Mouse (Mus musculus) MEL (cell line): ENCODE results near the gene Ccdc188.

Experiments
- CTCF ChIP-seq, 3 experiments: IDR thresholded peaks in 2 of 3; conservative IDR thresholded peaks in 1 of 3; 2 replicates each; pipeline ENCODE4 v1.5.1; 2011 to 2012; ENCODE audit warnings: low read length in 3 of 3, low read depth in 2 of 3, mild to moderate bottlenecking in 2 of 3, improper control_type of control experiment in 1 of 3, inconsistent platforms in 1 of 3, mixed read lengths in 1 of 3, moderate library complexity in 1 of 3; ENCODE audit not compliant: control insufficient read depth in 1 of 3, insufficient read depth in 1 of 3, poor library complexity in 1 of 3, severe bottlenecking in 1 of 3
- E2F4 ChIP-seq: IDR thresholded peaks from 2 replicates; pipeline ENCODE4 v1.6.1; 2011; ENCODE audit warnings: low read depth, low read length, improper control_type of control experiment, borderline replicate concordance
- EP300 ChIP-seq, 2 experiments: IDR thresholded peaks; 2 replicates each; pipeline ENCODE4 v1.6.1; 2011; ENCODE audit warnings: improper control_type of control experiment in 2 of 2, low read length in 2 of 2, low read depth in 1 of 2, mild to moderate bottlenecking in 1 of 2
- GABPA ChIP-seq: IDR thresholded peaks from 2 replicates; pipeline ENCODE4 v1.6.1; 2012; ENCODE audit warnings: low read depth, mild to moderate bottlenecking, inconsistent platforms, low read length, improper control_type of control experiment, moderate library complexity
- GATA1 ChIP-seq: IDR thresholded peaks from 2 replicates; pipeline ENCODE4 v1.6.1; 2011; ENCODE audit warnings: low read depth, low read length, improper control_type of control experiment
- KAT2A ChIP-seq: conservative IDR thresholded peaks from 2 replicates; pipeline ENCODE4 v1.6.1; 2012; ENCODE audit warnings: low read depth, low read length, improper control_type of control experiment, inconsistent platforms
- MAX ChIP-seq: IDR thresholded peaks from 2 replicates; pipeline ENCODE4 v1.6.1; 2011; ENCODE audit warnings: low read length, improper control_type of control experiment
- MAZ ChIP-seq: IDR thresholded peaks from 2 replicates; pipeline ENCODE4 v1.6.1; 2012; ENCODE audit warnings: low read depth, mild to moderate bottlenecking, inconsistent platforms, low read length, improper control_type of control experiment
- POLR2A ChIP-seq, 2 experiments: IDR thresholded peaks; 2 replicates each; pipeline ENCODE4 v1.6.1; 2011 to 2012; ENCODE audit warnings: low read length in 2 of 2, mild to moderate bottlenecking in 2 of 2, control low read depth in 1 of 2, improper control_type of control experiment in 1 of 2, low read depth in 1 of 2, moderate library complexity in 1 of 2; ENCODE audit not compliant: control insufficient read depth in 1 of 2, insufficient read depth in 1 of 2, poor library complexity in 1 of 2
- RAD21 ChIP-seq: IDR thresholded peaks from 2 replicates; pipeline ENCODE4 v1.6.1; 2011; ENCODE audit warnings: mild to moderate bottlenecking, low read depth, low read length, improper control_type of control experiment
- TBP ChIP-seq: IDR thresholded peaks from 2 replicates; pipeline ENCODE4 v1.8.0; 2011; ENCODE audit warnings: low read depth, low read length, improper control_type of control experiment
- USF1 ChIP-seq: IDR thresholded peaks from 2 replicates; pipeline ENCODE4 v1.6.1; 2014; ENCODE audit warnings: low read depth, mild to moderate bottlenecking, inconsistent platforms, low read length, improper control_type of control experiment, moderate library complexity

DNA sequence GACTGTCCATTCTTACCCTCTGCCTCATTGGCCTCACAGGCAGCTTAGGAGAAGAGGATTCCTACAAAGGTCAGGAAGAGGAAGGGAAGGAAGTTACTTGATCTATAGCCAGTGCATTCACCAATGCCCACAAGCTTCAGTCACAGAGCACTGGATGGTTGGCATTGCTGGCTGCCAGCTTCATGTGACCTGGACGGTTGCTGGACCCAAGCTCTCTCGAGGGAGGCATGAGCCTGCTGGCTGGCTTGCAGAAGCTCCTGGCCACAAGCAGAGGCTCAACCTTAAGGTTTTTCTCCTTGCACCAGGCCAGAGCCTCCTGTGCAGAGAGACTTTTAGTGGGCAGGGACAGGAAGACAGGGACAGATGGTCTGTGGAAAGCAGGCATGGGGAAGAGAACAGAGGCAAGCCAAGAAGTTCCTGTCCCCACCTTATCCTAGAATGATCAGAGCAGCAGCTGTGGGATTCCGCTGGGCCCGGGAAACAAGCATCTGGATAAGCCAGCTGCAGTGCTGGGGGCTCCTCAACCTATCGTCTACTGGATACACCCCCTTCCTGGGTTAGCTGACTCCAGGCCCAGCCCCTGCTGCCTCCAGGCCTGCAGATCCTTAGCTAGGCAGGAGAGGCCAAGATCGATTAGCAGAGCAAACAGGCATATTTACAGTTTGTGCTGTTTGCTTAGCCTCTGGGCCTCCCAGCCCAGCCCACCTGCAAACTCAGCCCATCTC, 41.7 kb upstream of the Ccdc188 start:
- TF ChIP-seq E2F4, result no peak
- no peak for TF ChIP-seq EP300 (IDR thresholded peaks at IDR 0.05; ENCODE audit: low read depth in 1 of 2, low read length in 2 of 2)
- TF ChIP-seq CTCF (IDR thresholded peaks at IDR 0.05 in 2 of 3, conservative IDR thresholded peaks at IDR 0.05 in 1 of 3; ENCODE audit: control insufficient read depth in 1 of 3, insufficient read depth in 1 of 3, low read depth in 2 of 3, low read length in 3 of 3, poor library complexity in 1 of 3, severe bottlenecking in 1 of 3), result no peak
- TF ChIP-seq RAD21, result no peak
- no peak for TF ChIP-seq POLR2A (IDR thresholded peaks at IDR 0.05; ENCODE audit: control insufficient read depth in 1 of 2, insufficient read depth in 1 of 2, low read depth in 1 of 2, low read length in 2 of 2, poor library complexity in 1 of 2)
- no peak for TF ChIP-seq USF1
- TF ChIP-seq MAZ, result no peak
- TF ChIP-seq MAX, result no peak
- TF ChIP-seq TBP, result no peak
- TF ChIP-seq GABPA, result no peak
- TF ChIP-seq GATA1, result no peak
- no peak for TF ChIP-seq KAT2A
